Mouse (Mus musculus): ENCODE measurements around the gene Fam243. TPM values are rescaled to one million over a fixed set of nuclear protein-coding genes. Genes with fewer than 3 reads are reported as not detected.
A peak's percentile ranks its signal among the peaks of the same experiment; 100 is the strongest.

Fam243 gene
- total RNA-seq, 2 experiments from 2014 or later: not detected

DNA sequence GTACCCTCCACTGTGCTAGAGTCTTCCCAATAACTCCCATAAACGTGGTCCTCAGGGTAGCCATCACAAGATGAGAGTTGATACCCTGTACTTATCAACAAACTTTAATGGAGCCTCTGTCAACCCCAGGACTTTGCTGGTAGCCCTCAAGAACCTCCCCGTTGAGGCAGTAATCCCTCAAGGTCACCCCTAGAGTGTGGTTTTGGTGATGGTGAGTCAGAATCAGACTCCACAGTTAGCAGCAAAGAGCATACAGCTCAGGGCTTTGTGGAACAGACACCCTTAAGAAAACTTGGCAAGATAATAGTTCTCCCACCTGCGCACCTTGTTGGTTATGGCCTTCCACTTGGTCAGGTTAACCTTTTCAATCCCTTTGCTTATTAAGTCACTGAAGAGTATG lies 880 bp downstream of the Fam243 start:
- DNase-seq (ENCODE audit: low spot score in 2 of 2): no peak

DNA sequence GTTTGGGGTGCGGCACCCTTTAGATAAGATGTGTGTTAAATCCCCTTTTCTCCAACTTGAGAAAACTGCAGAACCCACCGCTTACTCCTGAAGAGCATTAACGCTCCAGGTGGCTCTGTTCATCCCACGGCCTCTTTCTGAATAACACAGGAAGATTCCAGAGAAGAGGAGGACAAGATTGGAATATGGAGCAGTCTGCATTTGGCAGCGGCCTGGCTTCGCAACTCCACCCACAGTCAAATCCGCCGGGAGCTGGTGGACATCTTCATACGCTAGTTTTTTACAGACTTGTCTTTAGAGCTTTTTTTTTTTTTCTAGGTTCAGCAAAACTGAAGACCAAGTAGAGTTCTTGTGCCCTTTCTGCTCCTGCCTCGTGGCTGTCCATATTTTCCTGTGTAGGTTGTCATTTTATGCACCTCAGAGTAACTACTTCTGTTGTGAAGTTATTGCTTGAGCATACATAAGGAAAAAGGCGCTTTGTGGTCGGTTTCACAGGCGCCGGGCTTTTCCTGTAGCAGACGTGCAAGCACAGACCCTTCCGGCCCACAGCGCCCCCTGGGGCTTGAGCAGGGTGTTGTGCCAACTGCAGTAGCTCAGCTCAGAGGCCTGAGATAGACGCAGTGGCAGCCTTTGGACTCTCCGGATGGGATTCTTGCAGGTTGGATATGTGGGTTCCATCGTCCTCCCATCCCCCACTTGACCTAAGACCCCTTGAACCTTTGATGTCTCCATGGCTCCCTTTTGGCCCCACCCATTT lies 1.7 kb downstream of the Fam243 start:
- peak; percentile 41 to 54 for DNase-seq (ENCODE audit: low spot score in 2 of 2)

DNA sequence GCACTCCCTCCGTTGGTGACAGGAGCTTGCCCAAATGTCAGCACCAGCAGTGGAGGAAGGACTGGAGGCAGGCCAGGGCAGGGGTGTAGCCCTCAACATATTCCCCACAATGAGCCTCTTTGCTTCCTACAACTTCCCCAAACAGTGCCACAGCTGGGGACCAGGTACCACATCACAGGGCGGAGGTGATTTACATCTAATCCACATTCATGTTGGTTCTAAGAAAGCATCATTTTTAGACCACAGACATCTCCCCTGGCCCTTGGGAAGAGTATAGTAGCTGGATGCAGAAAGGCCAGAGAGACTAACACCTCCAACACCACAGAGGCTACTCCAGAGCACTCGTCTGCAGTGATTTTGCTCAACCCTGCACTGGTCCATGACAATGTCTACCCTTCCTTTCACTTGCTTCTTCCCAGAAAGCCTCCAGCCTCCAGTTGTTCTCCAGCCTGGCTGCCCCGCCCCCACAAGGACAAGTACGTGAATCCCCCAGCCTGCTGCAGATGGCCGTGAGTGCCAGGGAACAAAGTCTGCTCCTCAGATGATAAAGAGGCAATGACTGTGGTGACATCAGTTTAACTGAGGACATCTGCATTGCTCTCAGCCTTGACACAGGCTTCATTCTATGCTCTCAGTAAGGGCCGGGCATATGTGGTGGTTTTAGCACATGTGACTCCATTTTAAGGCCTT lies 5.0 kb downstream of the Fam243 start:
- no peak for DNase-seq (ENCODE audit: low spot score in 2 of 2)

DNA sequence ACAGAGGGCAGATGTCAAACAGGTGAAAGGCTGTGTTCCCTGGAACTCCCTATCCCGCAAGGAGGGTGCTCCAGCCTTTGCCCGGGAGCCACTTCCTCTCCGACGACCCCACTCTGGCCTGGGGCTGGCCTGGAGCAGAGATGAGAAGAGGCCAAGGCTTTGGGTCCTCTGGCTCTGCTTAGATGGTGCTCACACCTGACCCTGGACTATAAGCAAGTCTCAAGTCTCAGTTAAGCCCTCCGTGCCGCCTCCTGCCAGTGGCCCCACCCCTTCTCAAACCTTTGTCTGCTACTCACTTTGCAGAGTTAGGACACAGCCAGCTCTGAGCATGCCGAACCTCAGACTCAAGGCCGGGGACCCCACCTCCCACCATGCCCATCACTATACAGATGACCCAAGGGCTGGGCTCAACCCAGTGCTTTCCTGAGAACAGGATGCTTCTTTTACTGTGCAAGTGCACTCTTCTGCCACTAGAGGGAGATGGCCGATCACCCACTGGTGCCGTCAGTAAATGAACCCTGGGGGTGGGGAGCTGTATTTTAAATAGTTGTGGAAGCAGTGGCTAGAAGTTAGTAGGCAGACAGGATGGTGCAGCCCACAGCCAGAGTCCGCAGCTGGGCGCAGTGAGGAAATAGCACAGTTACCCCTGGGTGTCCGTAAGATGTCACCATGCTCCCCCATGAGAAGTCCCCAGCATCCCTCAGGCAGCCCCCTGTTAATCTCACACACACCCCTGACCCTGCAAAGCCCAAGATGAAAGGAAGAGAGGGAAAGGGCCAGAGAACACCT lies 7.1 kb downstream of the Fam243 start:
- DNase-seq (ENCODE audit: low spot score in 2 of 2): peak; percentile 54 to 61

DNA sequence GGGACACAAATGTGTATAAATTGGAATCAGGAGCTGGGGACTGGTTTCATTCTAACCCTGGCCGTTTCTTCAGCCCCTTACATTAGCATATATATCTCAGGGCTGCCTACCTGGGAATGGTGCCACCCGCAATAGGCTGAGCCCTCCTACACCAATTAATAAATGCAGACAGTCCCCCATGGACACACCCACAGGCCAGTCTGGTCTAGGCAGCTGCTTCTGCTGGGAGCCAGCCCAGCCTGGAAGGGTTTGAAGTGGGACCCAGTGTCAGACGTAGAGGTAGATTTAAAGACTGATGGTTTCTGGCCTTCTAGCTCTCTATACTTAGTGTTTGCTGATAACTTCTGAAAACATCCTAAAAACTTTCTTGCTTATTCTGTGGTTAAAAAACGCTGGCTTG lies 12.1 kb downstream of the Fam243 start:
- DNase-seq (ENCODE audit: low spot score in 2 of 2): no peak

DNA sequence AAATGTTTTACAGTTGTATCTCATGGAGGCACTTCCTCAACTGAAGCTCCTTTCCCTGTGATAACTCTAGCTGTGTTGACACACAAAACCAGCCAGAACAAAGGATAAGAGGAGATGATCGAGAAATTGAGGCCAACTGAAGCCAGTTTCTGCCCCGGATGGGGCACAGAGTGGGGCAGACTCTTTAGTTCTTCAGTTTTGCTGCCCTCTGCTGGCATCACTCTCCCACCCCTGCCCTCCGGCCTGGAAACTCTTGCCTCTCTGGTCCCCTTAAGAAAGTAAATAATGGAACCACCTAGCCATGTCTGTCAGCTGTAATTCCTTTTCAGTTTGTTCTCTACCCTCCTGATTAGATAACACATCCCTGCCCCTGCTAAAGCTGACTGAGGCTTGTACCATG lies 13.3 kb downstream of the Fam243 start:
- no peak for DNase-seq (ENCODE audit: low spot score in 2 of 2)

DNA sequence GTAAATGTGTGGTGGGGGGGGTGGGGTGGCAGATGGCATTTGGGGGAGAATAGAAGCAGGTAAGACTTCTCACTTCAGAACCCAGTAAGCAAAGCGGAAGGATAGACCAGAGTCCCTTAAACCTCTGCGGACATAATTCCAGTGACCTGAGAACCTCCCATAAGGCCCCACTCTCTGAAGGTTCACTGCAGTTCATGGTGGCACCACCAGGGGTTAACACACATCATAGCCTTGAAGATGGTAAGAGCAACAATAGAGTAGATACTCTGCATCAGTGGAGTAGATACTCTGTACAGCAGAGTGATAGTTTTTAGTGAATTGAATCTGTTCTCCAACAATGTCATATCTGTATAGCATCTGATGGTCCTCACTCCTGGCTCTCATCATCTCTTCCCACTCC lies 15.7 kb downstream of the Fam243 start:
- DNase-seq (ENCODE audit: low spot score in 2 of 2): no peak

DNA sequence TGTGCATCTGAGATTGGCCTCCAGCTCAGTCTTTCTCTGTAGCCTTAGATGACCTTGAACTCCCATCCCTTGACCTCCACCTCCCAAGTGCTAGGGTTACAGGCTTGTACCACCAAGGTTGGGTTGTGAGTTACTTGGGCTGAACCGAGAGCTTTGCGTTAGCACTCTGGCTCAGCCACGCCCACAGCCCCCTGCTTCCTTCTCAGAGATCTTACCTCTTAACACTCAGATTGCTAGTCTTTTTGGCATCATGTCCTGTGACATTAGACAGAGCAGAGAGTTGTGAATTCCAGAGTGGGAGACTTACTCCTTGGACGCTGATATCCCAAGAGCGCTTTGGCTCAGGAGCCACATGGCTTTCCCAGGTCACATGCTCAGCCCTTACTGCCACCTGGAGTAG lies 18.7 kb downstream of the Fam243 start:
- no peak for DNase-seq (ENCODE audit: low spot score in 2 of 2)

DNA sequence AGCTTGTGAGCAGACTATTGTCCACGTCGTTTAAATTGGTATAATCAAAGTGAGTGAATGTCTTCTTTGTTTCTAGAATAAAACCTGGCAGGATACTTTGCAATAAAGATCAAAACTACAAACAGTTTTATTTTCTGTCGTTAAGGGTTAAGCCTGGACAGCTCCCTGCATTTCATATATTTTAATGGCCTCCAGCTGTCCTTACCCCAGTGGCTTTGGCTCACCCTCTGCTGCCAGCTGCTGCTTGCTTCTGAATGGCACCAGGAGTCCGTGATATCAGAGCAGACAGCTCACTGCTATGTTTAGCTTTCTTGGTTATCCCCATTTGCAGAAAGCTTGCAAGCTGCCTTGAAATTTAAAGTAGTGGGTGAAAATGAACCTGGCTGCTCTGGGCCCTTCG lies 19.3 kb downstream of the Fam243 start:
- no peak for DNase-seq (ENCODE audit: low spot score in 2 of 2)

DNA sequence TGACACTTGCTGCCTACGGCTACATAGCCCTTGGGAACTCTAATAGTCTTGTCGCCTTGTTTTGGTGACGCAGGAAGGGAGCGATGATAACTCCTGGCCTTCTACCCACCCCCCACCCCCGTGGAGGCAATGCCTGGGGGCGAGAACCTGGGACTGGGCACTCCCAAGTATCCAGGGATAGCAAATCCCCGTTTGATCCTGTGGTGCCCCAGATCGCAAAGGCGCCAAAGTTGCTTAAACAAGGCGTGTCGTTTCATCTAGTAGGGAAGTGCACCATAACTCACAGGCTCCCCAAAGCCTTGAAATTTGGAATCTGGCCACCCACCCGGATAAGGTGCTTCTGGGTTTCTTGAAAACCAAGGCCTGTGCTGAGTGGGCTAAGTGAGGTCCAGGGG lies 19.8 kb downstream of the Fam243 start:
- no peak for DNase-seq (ENCODE audit: low spot score in 2 of 2)

DNA sequence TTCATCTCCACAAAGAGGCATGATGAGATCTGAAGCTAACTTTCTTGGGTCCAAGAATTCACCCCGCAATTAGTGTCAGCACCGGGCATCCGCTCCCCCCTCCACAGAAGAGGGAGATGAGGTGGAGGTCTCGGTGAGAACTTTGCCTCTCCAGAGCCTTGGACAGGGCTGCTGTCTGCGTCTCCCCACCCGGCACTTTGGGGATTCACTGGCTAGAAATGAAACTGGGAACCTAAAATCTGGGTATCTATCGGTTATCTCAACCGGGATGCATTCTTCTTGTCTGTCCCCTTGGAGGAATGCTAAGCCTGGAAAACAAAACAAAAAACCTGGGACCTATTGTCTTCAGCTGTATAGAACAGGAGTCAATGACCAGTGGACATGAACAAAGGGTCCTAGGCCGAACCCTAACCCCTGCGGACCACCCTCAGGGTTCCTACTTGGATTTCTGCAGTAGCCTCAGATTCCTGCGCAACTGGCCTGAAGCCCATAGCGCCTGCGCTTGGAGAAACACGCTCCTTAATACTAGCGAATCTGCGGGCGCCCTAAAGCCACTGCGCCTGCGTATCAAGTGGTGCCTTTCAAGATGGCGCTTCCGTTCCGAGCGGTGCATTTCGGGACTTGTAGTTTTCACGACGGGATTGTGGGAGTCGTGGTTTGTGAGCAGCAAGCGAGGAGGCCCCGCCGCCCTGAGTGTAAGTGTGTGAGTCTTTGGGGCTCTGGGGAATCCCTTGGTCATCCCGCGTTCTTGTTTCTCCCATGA lies 20.4 kb downstream of the Fam243 start, which contains the start of gene Smim11:
TSS of gene Smim11 (plus strand) at position 638 of the 763 bp plus-strand sequence.
- DNase-seq (ENCODE audit: low spot score in 2 of 2): peak; percentile 92 to 93

DNA sequence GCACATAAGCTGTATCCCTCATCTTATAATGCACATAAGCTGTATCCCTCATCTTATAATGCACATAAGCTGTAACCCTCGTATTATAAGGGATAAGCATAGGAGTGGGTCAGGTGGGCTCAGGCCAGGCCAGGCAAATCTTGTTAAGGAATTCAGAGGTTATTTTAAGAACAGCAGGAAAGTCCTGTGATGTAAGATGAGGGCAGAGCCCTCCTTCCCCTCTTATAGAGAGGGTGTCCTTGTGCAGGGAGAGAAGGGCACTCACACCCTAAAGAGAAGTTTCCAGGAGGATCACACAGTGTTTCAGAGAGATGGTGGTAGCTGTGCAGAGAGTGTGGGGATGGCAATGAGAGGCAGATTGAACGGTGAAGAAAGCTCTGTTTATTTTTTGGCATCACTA lies 25.9 kb downstream of the Fam243 start:
- no peak for DNase-seq (ENCODE audit: low spot score in 2 of 2)

DNA sequence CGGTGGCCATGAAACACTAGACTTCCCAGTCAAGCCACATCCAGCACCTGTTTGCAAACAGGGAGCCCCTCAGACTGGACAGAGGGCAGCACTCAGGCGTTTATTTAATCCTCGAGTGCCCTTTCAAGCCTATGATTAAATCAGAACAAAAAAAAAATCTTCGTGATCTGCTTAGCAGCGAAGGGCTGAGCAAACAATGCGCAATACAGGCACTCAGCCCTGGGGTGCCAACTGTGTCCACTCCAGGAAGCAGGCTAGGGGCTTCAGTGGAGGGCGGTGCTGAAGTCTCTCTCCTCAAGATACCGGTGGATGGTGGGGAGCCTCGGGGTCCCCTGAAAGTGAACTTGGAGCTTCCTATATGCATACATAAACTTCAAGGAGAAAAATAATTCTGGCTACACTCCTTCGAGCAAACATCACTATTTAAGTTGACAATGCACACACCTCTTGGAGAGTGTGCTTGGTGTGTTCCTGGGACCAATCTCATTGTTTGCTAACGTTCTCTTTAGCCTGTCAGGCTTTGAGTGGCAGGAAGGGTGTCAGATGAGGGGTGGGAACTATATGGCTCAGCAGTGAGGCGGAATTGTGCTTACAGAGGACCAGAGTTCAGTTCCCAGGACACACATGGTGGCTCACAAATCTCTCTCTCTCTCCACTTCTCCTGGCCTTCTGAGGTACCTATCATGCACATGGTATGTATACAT lies 26.8 kb downstream of the Fam243 start:
- no peak for DNase-seq (ENCODE audit: low spot score in 2 of 2)

DNA sequence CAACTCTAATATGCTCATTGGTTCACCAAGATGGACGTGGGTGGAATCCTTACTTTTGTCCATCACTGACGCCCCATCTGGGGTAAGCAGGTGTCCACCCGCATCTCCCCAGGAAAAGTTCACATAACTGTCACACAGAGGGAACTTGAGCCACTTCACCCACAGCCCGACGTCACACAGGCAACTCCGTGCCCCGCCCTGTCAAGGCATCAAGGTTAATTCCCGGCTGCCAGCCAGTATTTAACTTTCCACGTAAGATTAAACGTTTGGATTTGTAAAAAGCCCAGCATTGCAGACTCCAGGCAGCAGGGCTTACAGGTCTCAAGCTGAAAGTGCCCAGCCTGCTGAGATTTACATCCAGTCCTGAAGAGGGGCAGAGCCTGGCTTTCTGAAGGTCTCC lies 29.1 kb downstream of the Fam243 start, which contains the start of gene Kcne2:
TSS of gene Kcne2 (plus strand) at position 289 of the 400 bp plus-strand sequence.
- DNase-seq (ENCODE audit: low spot score in 2 of 2): no peak

DNA sequence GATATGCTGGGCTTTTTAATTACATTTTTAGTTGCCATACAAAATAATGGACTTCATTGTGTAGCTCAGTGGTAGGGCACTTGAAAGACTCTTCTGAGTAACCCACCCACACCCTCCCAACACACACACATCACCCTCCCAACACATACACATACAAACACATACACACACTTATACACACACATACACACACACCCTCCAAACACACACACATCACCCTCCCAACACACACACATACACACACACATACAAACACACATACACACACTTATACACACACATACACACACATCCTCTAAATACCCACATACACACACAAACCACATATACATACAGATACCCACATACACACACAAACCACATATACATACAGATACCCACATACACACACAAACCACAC lies 31.2 kb downstream of the Fam243 start:
- DNase-seq (ENCODE audit: low spot score in 2 of 2): no peak

DNA sequence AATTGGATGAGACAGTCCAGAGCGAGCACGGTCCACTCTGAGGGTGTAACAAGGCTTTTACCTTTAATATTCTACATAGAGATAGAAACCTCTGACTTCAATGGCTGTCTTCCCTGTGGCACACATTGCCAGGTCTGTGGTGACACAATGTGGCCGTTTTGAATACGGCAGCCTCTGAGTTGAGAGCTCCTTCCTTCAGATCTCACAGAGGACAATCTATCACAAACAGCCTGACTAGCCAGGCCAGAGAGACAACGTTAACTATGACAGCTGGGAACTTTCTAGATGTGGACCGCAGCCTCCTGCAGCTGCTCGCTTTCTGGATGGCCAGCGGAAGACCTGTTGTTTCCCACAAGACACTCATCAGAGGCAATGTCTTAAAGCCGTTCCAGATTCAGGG lies 32.5 kb downstream of the Fam243 start:
- DNase-seq (ENCODE audit: low spot score in 2 of 2): peak in 1 of 2 experiments; percentile 50

DNA sequence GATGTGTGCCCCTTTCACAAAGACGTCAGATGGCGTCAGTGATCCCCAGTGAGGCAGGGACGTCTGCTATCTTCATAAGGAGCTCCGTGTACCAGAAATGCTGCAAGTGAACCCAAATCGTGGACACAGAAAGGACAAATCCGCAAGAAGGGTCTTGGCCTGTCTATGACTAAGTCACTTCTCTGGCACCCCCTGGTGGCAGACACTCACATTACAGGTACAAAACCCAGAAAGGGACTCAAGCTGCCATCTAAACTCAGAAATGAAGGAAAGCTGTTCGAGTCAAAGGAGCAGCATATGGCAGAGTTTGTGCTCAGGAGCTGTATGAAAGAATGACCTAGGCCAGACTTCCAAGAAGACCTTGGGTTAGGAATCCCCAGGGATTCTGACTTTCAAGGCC lies 34.6 kb downstream of the Fam243 start:
- DNase-seq (ENCODE audit: low spot score in 2 of 2): peak; percentile 93 to 95

DNA sequence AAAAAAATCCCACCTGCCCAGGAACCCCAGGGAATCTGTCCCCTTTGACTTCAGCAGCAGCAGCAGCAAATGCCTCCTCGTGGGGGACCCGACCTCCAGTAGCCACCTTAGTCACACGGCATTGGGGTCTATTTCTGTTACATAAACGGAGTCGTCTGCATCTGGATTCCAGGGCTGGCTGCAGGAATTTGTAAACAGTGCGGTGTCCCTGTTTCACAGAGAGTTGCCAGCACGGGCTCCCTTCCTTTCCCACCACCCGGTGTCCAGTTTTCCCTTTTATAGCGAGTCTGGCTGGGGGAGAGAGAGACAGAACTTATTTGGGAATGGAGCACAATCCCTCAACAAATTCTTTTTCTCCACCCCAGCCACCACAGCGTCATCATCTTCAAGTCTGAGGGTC lies 36.2 kb downstream of the Fam243 start:
- DNase-seq (ENCODE audit: low spot score in 2 of 2): no peak

DNA sequence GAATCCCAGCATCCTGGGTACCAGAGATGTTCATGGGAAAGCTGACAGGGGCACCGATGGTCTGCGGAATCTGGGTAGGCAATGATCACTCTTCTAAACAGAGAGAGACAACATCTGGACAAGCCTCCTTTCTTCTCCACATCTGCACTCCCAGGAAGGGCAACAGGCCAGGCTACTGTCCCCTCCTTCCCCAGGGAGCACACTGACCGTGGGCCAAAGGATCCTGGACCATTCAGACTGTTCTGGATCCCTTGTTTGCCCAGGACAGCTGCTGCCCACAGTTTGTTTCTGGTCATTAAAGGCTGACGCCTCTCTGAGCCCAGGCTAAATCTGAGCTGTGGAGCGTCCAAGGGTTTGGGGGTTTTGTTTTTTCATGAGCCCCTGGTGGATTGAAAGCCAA lies 38.6 kb downstream of the Fam243 start:
- no peak for DNase-seq (ENCODE audit: low spot score in 2 of 2)

DNA sequence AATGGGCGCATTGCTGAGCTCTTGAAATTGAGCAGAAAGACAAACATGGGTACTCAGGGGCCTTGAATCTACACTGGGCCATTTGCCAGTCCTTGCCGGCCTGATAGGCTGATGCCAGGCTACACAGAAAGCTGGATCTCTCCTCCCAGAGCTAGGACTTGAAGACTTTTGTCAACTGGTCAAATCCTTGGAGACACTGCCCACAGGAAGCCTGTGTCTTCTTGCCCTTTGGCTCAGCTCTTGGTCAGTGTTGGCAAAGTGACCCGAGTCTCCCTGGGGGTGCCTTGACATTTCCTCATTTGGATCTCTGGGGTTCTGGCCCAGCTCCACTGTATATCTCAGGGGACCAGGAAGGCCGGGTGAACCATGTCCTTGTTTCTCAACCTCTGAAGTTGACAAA lies 45.7 kb downstream of the Fam243 start:
- DNase-seq (ENCODE audit: low spot score in 2 of 2): no peak

DNA sequence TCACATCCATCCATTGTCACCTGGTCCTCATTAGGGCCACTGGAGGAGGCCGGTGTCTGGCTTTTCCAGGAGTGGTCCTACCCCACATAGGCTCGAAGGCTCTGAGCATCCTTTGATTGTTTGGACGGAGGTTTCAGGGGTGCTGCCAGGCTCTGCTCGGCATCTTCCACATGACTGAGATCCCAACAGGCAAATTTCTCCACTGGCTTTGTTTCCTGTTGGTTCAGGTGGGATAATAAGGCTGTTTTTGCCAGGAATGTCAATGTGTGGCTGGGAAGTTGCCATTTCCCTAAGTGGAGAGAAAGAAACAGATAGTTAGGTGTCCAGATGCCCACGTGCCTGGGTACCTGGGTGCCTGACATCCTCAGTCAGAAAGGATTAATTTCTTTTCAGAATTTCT lies 46.7 kb downstream of the Fam243 start:
- no peak for DNase-seq (ENCODE audit: low spot score in 2 of 2)

Data from layer of hippocampus, postnatal 10 days (tissue).